Mouse (Mus musculus): ENCODE measurements around the gene Ddb1. TPM values are rescaled to one million over a fixed set of nuclear protein-coding genes. Genes with fewer than 3 reads are reported as not detected.
"Not testable (repeated sequence)": the region's sequence is repeated elsewhere in the genome, so short reads cannot be mapped to it uniquely, and the experiment has no call there.

Gene Ddb1
- polyA plus RNA-seq (2014; fragmentation: Nextera tagmentation; extraction: Ambion mirVana), result 251 and 258 TPM in 2 replicates

- no peaks in the 10 kb centered on the region for H3K27me3 ChIP-seq (ENCODE audit: control insufficient read depth, insufficient read depth, low read length)
- ATAC-seq (ENCODE audit: insufficient number of reproducible peaks, insufficient read depth, low FRiP score, low read depth), result peak; percentile 95
- H3K27ac ChIP-seq (replicated peaks in 1 of 2; ENCODE audit: control insufficient read depth in 1 of 2, insufficient read depth in 1 of 2, low read depth in 2 of 2, low read length in 2 of 2), result peak within 1 kb of the TSS; percentile 85 to 91
- 0% methylated on average over 45 of the region's 49 CpGs for WGBS
- H3K9ac ChIP-seq (ENCODE audit: low read length), result peak within 1 kb of the TSS; percentile 94
- peaks cover 38% of the 10 kb centered on the region for H3K36me3 ChIP-seq (ENCODE audit: control insufficient read depth, insufficient read depth, low read length)
- peaks cover 16 to 39% of the 10 kb centered on the region in 2 experiments for H3K4me1 ChIP-seq (ENCODE audit: control insufficient read depth in 2 of 2, insufficient read depth in 2 of 2, low read length in 2 of 2)
- H3K4me2 ChIP-seq (ENCODE audit: low read length), result peak within 1 kb of the TSS; percentile 81
- H3K9me3 ChIP-seq (ENCODE audit: control insufficient read depth, low read length), result no peaks in the 10 kb centered on the region
- peak within 1 kb of the TSS; percentile 83 to 94 for H3K4me3 ChIP-seq (ENCODE audit: control insufficient read depth in 1 of 2, insufficient read depth in 1 of 2, low read depth in 1 of 2, low read length in 2 of 2)
These were observed at the start of gene Ddb1, which contains the start of gene Tkfc for GRCm38 (mm10) chr19:10605293-10605900. TSS of gene Ddb1 (plus strand) at chr19:10605327. TSS of gene Tkfc (minus strand) at chr19:10605654.

- peak; percentile 95 for ATAC-seq (ENCODE audit: insufficient number of reproducible peaks, insufficient read depth, low FRiP score, low read depth)
- H3K9me3 ChIP-seq (ENCODE audit: control insufficient read depth, low read length), result no peaks in the 10 kb centered on the region
- peak within 1 kb of the TSS; percentile 51 to 83 for H3K27ac ChIP-seq (replicated peaks in 1 of 2; ENCODE audit: control insufficient read depth in 1 of 2, insufficient read depth in 1 of 2, low read depth in 2 of 2, low read length in 2 of 2)
- peak within 1 kb of the TSS; percentile 76 for H3K9ac ChIP-seq (ENCODE audit: low read length)
- H3K4me3 ChIP-seq (ENCODE audit: control insufficient read depth in 1 of 2, insufficient read depth in 1 of 2, low read depth in 1 of 2, low read length in 2 of 2), result peak within 1 kb of the TSS; percentile 69 to 76
- 1% methylated on average over 43 of the region's 43 CpGs for WGBS
- no peaks in the 10 kb centered on the region for H3K27me3 ChIP-seq (ENCODE audit: control insufficient read depth, insufficient read depth, low read length)
- H3K36me3 ChIP-seq (ENCODE audit: control insufficient read depth, insufficient read depth, low read length), result peaks cover 32% of the 10 kb centered on the region
- H3K4me1 ChIP-seq (ENCODE audit: control insufficient read depth in 2 of 2, insufficient read depth in 2 of 2, low read length in 2 of 2), result peaks cover 3 to 13% of the 10 kb centered on the region in 2 experiments
- peak within 1 kb of the TSS; percentile 82 for H3K4me2 ChIP-seq (ENCODE audit: low read length)
These were observed 49.3 kb upstream of the Ddb1 start, which contains the start of gene Tmem216 for GRCm38 (mm10) chr19:10555624-10556510. TSS of gene Tmem216 (minus strand) at chr19:10556238.

GRCm38 (mm10) chr19:10557001-10557400, 48.1 kb upstream of the Ddb1 start:
- ATAC-seq (ENCODE audit: insufficient number of reproducible peaks, insufficient read depth, low FRiP score, low read depth), result no peak
- Histone ChIP-seq H3K9ac (ENCODE audit: low read length) (no peak overlapping the region), H3K36me3 (ENCODE audit: control insufficient read depth, insufficient read depth, low read length) (peaks cover 21% of the 10 kb centered on the region), H3K4me3 (ENCODE audit: control insufficient read depth in 1 of 2, insufficient read depth in 1 of 2, low read depth in 1 of 2, low read length in 2 of 2) (no peak overlapping the region), H3K4me2 (ENCODE audit: low read length) (no peak overlapping the region), H3K27ac (replicated peaks in 1 of 2; ENCODE audit: control insufficient read depth in 1 of 2, insufficient read depth in 1 of 2, low read depth in 2 of 2, low read length in 2 of 2) (no peak overlapping the region), H3K27me3 (ENCODE audit: control insufficient read depth, insufficient read depth, low read length) (no peaks in the 10 kb centered on the region), H3K9me3 (ENCODE audit: control insufficient read depth, low read length) (no peaks in the 10 kb centered on the region), H3K4me1 (ENCODE audit: control insufficient read depth in 2 of 2, insufficient read depth in 2 of 2, low read length in 2 of 2) (peaks cover 12 to 21% of the 10 kb centered on the region in 2 experiments)
- 69% methylated on average over 2 of the region's 2 CpGs for WGBS

GRCm38 (mm10) chr19:10557430-10557829, 47.7 kb upstream of the Ddb1 start:
- Histone ChIP-seq H3K36me3 (ENCODE audit: control insufficient read depth, insufficient read depth, low read length) (peaks cover 17% of the 10 kb centered on the region), H3K4me2 (ENCODE audit: low read length) (no peak overlapping the region), H3K9ac (ENCODE audit: low read length) (no peak overlapping the region), H3K4me3 (ENCODE audit: control insufficient read depth in 1 of 2, insufficient read depth in 1 of 2, low read depth in 1 of 2, low read length in 2 of 2) (no peak overlapping the region), H3K4me1 (ENCODE audit: control insufficient read depth in 2 of 2, insufficient read depth in 2 of 2, low read length in 2 of 2) (peaks cover 16 to 26% of the 10 kb centered on the region in 2 experiments), H3K27ac (replicated peaks in 1 of 2; ENCODE audit: control insufficient read depth in 1 of 2, insufficient read depth in 1 of 2, low read depth in 2 of 2, low read length in 2 of 2) (no peak overlapping the region), H3K9me3 (ENCODE audit: control insufficient read depth, low read length) (no peaks in the 10 kb centered on the region), H3K27me3 (ENCODE audit: control insufficient read depth, insufficient read depth, low read length) (no peaks in the 10 kb centered on the region)
- no peak for ATAC-seq (ENCODE audit: insufficient number of reproducible peaks, insufficient read depth, low FRiP score, low read depth)
- WGBS, result 84% methylated on average over 2 of the region's 2 CpGs

GRCm38 (mm10) chr19:10557837-10558375, 47.2 kb upstream of the Ddb1 start:
- H3K27me3 ChIP-seq (ENCODE audit: control insufficient read depth, insufficient read depth, low read length); ATAC-seq (ENCODE audit: insufficient number of reproducible peaks, insufficient read depth, low FRiP score, low read depth); H3K4me3 ChIP-seq (ENCODE audit: control insufficient read depth in 1 of 2, insufficient read depth in 1 of 2, low read depth in 1 of 2, low read length in 2 of 2); H3K27ac ChIP-seq (replicated peaks in 1 of 2; ENCODE audit: control insufficient read depth in 1 of 2, insufficient read depth in 1 of 2, low read depth in 2 of 2, low read length in 2 of 2); H3K4me2 ChIP-seq (ENCODE audit: low read length); H3K9ac ChIP-seq (ENCODE audit: low read length); H3K9me3 ChIP-seq (ENCODE audit: control insufficient read depth, low read length): not testable (repeated sequence)
- 71% methylated on average over 4 of the region's 4 CpGs for WGBS
- Histone ChIP-seq H3K36me3 (ENCODE audit: control insufficient read depth, insufficient read depth, low read length) (peaks cover 12% of the 10 kb centered on the region; the same call in 1 of the 2 replicates), H3K4me1 (ENCODE audit: control insufficient read depth in 2 of 2, insufficient read depth in 2 of 2, low read length in 2 of 2) (peaks cover 17 to 27% of the 10 kb centered on the region in 2 experiments)

DNA sequence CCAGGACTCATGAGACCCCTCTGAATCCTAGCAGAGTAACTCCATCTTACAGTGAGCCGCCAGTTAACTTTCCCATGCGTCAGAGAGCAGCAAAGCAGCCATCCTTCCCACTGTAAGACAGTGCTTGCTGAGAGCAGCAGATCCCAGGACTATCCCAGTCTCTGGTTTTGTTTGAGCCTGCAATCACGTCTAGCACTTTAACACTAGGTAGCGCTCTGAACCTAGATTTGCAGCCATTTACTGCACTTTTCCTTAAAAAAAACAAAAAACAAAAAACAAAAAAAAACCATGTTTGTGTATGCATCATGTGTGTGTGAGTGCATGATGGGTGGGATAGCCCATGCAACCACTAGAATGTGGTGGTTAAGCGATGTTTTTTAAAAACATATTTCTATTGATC, 45.0 kb upstream of the Ddb1 start:
- WGBS, result 33% methylated on average over 5 of the region's 5 CpGs
- H3K9ac ChIP-seq (ENCODE audit: low read length), result no peak overlapping the region

DNA sequence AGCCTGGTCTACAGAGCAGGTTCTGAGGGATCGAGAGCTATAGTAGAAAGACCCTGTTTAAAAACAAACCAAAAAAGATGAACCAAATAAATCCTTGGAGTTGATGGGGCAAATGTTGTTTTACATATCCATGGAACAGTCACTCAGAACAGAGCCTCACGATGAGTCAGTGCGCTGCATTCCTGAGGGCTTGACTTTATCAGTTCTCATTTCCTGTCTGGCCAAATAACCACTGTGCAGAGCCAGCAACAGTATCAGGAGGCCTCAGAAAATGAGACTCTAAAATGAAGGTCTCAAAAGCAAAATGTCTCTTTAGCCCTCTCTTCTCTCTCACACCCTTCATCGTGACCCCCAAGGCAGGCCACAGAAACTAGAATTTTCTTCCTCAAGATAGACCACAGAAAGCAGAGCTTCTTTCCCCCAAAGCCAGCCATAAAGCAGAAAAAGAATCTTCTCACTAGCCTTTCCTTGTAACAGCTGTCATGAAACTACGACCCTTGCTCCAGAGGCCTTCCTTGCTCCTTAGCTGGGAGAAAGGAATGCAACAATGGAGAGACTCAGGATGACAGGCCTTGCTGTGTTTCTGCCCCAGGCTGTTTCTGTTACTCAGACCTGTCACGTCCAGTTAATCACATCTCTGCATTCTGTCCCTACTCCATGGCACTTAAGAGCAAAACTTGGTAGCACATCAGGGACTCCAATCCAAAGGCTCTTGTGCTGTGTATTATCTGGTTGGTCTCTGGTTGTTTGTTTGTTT, 43.4 kb upstream of the Ddb1 start:
- Histone ChIP-seq H3K9ac (ENCODE audit: low read length) (peak overlapping the region; percentile 32; the same call in 1 of the 2 replicates), H3K4me2 (ENCODE audit: low read length) (0 out of 2 replicates have a peak overlapping the region, but pooled peaks have one; percentile 3), H3K36me3 (ENCODE audit: control insufficient read depth, insufficient read depth, low read length) (no peaks in the 10 kb centered on the region), H3K27ac (replicated peaks in 1 of 2; ENCODE audit: control insufficient read depth in 1 of 2, insufficient read depth in 1 of 2, low read depth in 2 of 2, low read length in 2 of 2) (peak overlapping the region; percentile 91 to 99), H3K9me3 (ENCODE audit: control insufficient read depth, low read length) (no peaks in the 10 kb centered on the region), H3K27me3 (ENCODE audit: control insufficient read depth, insufficient read depth, low read length) (no peaks in the 10 kb centered on the region), H3K4me1 (ENCODE audit: control insufficient read depth in 2 of 2, insufficient read depth in 2 of 2, low read length in 2 of 2) (peaks cover 14% of the 10 kb centered on the region in 2 experiments; a peak in 3 of 4 replicates), H3K4me3 (ENCODE audit: control insufficient read depth in 1 of 2, insufficient read depth in 1 of 2, low read depth in 1 of 2, low read length in 2 of 2) (no peak overlapping the region)
- peak; percentile 84 for ATAC-seq (ENCODE audit: insufficient number of reproducible peaks, insufficient read depth, low FRiP score, low read depth)
- WGBS, result 27% methylated on average over 6 of the region's 6 CpGs

More for the DNA sequence above, 45.0 kb upstream of the Ddb1 start:
- no peak overlapping the region for H3K27ac ChIP-seq (replicated peaks in 1 of 2; ENCODE audit: control insufficient read depth in 1 of 2, insufficient read depth in 1 of 2, low read depth in 2 of 2, low read length in 2 of 2)
- H3K36me3 ChIP-seq (ENCODE audit: control insufficient read depth, insufficient read depth, low read length), result no peaks in the 10 kb centered on the region
- H3K4me2 ChIP-seq (ENCODE audit: low read length), result no peak overlapping the region
- no peak overlapping the region for H3K4me3 ChIP-seq (ENCODE audit: control insufficient read depth in 1 of 2, insufficient read depth in 1 of 2, low read depth in 1 of 2, low read length in 2 of 2)
- no peaks in the 10 kb centered on the region for H3K27me3 ChIP-seq (ENCODE audit: control insufficient read depth, insufficient read depth, low read length)
- H3K9me3 ChIP-seq (ENCODE audit: control insufficient read depth, low read length), result no peaks in the 10 kb centered on the region
- peaks cover 17 to 23% of the 10 kb centered on the region in 2 experiments for H3K4me1 ChIP-seq (ENCODE audit: control insufficient read depth in 2 of 2, insufficient read depth in 2 of 2, low read length in 2 of 2)
- ATAC-seq (ENCODE audit: insufficient number of reproducible peaks, insufficient read depth, low FRiP score, low read depth), result no peak

Measured in heart, embryonic 14.5 days (tissue).